Mouse (Mus musculus) kidney, adult 11 months (tissue): Measurements from ENCODE around the gene Sh3rf1.
A peak's percentile ranks its signal among the peaks of the same experiment; 100 is the strongest.

Experiments used
- DNase-seq: peaks from one replicate; pipeline ENCODE4 v3.0.0; 2022

Sh3rf1 gene

GRCm38 (mm10) chr8:61224380-61225092, 864 bp downstream of the Sh3rf1 start:
- DNase-seq: peak; percentile 42

- DNase-seq: peak; percentile 34
Observed at GRCm38 (mm10) chr8:61225581-61226395, 2.1 kb downstream of the Sh3rf1 start.

- no peak for DNase-seq
Observed at GRCm38 (mm10) chr8:61226632-61227031, 3.0 kb downstream of the Sh3rf1 start.

GRCm38 (mm10) chr8:61228678-61229077, 5.0 kb downstream of the Sh3rf1 start:
- peak; percentile 34 for DNase-seq

GRCm38 (mm10) chr8:61229511-61230195, 6.0 kb downstream of the Sh3rf1 start:
- DNase-seq: no peak

- DNase-seq: no peak
Observed at GRCm38 (mm10) chr8:61230881-61231755, 7.4 kb downstream of the Sh3rf1 start.

GRCm38 (mm10) chr8:61235499-61235898, 11.8 kb downstream of the Sh3rf1 start:
- no peak for DNase-seq

GRCm38 (mm10) chr8:61236506-61237268, 13.0 kb downstream of the Sh3rf1 start:
- DNase-seq: no peak

GRCm38 (mm10) chr8:61239576-61239975, 15.9 kb downstream of the Sh3rf1 start:
- DNase-seq: no peak

- DNase-seq: no peak
Observed at GRCm38 (mm10) chr8:61241229-61241628, 17.6 kb downstream of the Sh3rf1 start.

GRCm38 (mm10) chr8:61242896-61243295, 19.2 kb downstream of the Sh3rf1 start:
- no peak for DNase-seq

GRCm38 (mm10) chr8:61243491-61243890, 19.8 kb downstream of the Sh3rf1 start:
- no peak for DNase-seq

GRCm38 (mm10) chr8:61244157-61244556, 20.5 kb downstream of the Sh3rf1 start:
- no peak for DNase-seq

- no peak for DNase-seq
Observed at GRCm38 (mm10) chr8:61247270-61248025, 23.8 kb downstream of the Sh3rf1 start.

GRCm38 (mm10) chr8:61249511-61249910, 25.8 kb downstream of the Sh3rf1 start:
- no peak for DNase-seq

GRCm38 (mm10) chr8:61254196-61254595, 30.5 kb downstream of the Sh3rf1 start:
- DNase-seq: no peak

GRCm38 (mm10) chr8:61258828-61259227, 35.2 kb downstream of the Sh3rf1 start:
- no peak for DNase-seq

- no peak for DNase-seq
Observed at GRCm38 (mm10) chr8:61259526-61259925, 35.9 kb downstream of the Sh3rf1 start.

GRCm38 (mm10) chr8:61260530-61260929, 36.9 kb downstream of the Sh3rf1 start:
- no peak for DNase-seq

GRCm38 (mm10) chr8:61261374-61261773, 37.7 kb downstream of the Sh3rf1 start:
- DNase-seq: no peak

- DNase-seq: peak; percentile 54
Observed at GRCm38 (mm10) chr8:61263691-61264090, 40.0 kb downstream of the Sh3rf1 start.
